Mouse (Mus musculus) myocyte (in vitro differentiated cells): ENCODE data around the gene Loxl1. TPM values are rescaled to one million over a fixed set of nuclear protein-coding genes. Genes with fewer than 3 reads are reported as not detected.
A peak's percentile ranks its signal among the peaks of the same experiment; 100 is the strongest.
"Not testable (repeated sequence)": the region's sequence is repeated elsewhere in the genome, so short reads cannot be mapped to it uniquely, and the experiment has no call there.

Experiments used
- H3K27me3 ChIP-seq: one replicate; pipeline ENCODE4 v1.6.1; 2011; ENCODE audit not compliant: control insufficient read depth, insufficient read depth, insufficient read length
- H3K36me3 ChIP-seq: one replicate; pipeline ENCODE4 v1.6.1; 2011; ENCODE audit not compliant: control insufficient read depth, insufficient read depth
- H3K4me2 ChIP-seq: one replicate; pipeline ENCODE4 v1.6.1; 2011; ENCODE audit warnings: low read depth, control low read depth
- H3K4me3 ChIP-seq: one replicate; pipeline ENCODE4 v1.5.1; 2011; ENCODE audit warnings: mild to moderate bottlenecking, control low read depth, moderate library complexity
- H3K79me2 ChIP-seq: one replicate; pipeline ENCODE4 v1.6.1; 2011; ENCODE audit not compliant: control insufficient read depth, insufficient read depth
- H3ac ChIP-seq: one replicate; pipeline ENCODE4 v1.6.1; 2011; ENCODE audit not compliant: control insufficient read depth, insufficient read length
- CEBPB ChIP-seq: IDR thresholded peaks from 2 replicates; pipeline ENCODE4 v1.6.1; 2011; ENCODE audit warnings: mild to moderate bottlenecking, moderate library complexity; ENCODE audit not compliant: poor library complexity, insufficient read depth, severe bottlenecking
- E2F4 ChIP-seq: IDR thresholded peaks from one replicate; pipeline ENCODE4 v1.6.1; 2011; ENCODE audit warnings: mild to moderate bottlenecking, control low read depth, moderate library complexity; ENCODE audit not compliant: insufficient read depth
- MAX ChIP-seq: IDR thresholded peaks from one replicate; pipeline ENCODE4 v1.6.1; 2011; ENCODE audit warnings: low read depth, mild to moderate bottlenecking, control low read depth
- MYOD1 ChIP-seq, 3 experiments: IDR thresholded peaks; one replicate each; pipeline ENCODE4 v1.6.1; 2011; ENCODE audit warnings: control low read depth in 2 of 3, low read depth in 2 of 3, mild to moderate bottlenecking in 2 of 3, moderate library complexity in 1 of 3; ENCODE audit not compliant: insufficient read length in 2 of 3, control insufficient read depth in 1 of 3
- MYOG ChIP-seq, 3 experiments: IDR thresholded peaks; one replicate each; pipeline ENCODE4 v1.6.1; 2011; ENCODE audit warnings: control low read depth in 2 of 3, low read depth in 2 of 3, mild to moderate bottlenecking in 2 of 3; ENCODE audit not compliant: insufficient read length in 2 of 3, control insufficient read depth in 1 of 3, insufficient read depth in 1 of 3
- POLR2A ChIP-seq: IDR thresholded peaks from one replicate; pipeline ENCODE4 v1.6.1; 2011; ENCODE audit warnings: low read depth, mild to moderate bottlenecking, control low read depth, moderate library complexity; ENCODE audit not compliant: insufficient read length
- POLR2AphosphoS2 ChIP-seq: IDR thresholded peaks from one replicate; pipeline ENCODE4 v1.6.1; 2011; ENCODE audit warnings: low read depth, control low read depth; ENCODE audit not compliant: insufficient read length
- REST ChIP-seq: IDR thresholded peaks from one replicate; pipeline ENCODE4 v1.6.1; 2011; ENCODE audit warnings: mild to moderate bottlenecking, control low read depth, moderate library complexity; ENCODE audit not compliant: insufficient read depth, insufficient read length
- SRF ChIP-seq: IDR thresholded peaks from one replicate; pipeline ENCODE4 v1.6.1; 2011; ENCODE audit warnings: low read depth; ENCODE audit not compliant: control insufficient read depth, insufficient read length
- TCF12 ChIP-seq: IDR thresholded peaks from one replicate; pipeline ENCODE4 v1.6.1; 2011; ENCODE audit warnings: mild to moderate bottlenecking, control low read depth; ENCODE audit not compliant: poor library complexity, insufficient read depth, severe bottlenecking
- TCF3 ChIP-seq: IDR thresholded peaks from one replicate; pipeline ENCODE4 v1.6.1; 2011; ENCODE audit warnings: low read depth, control low read depth; ENCODE audit not compliant: insufficient read length
- USF1 ChIP-seq: IDR thresholded peaks from one replicate; pipeline ENCODE4 v1.6.1; 2011; ENCODE audit warnings: low read depth, mild to moderate bottlenecking, control low read depth, moderate library complexity
- polyA plus RNA-seq: library from polyadenylated mRNA; unstranded; fragments of >200 nt; fragmentation: generic; extraction: Trizol; gene quantifications from one replicate; pipeline ENCODE4 v1.2.1, GENCODE M21; 2012; ENCODE audit warnings: missing spikeins

Loxl1 gene
- polyA plus RNA-seq, 1 experiment: 46.1 TPM

- no peaks in the 10 kb centered on the region for H3K27me3 ChIP-seq
These were observed 38.8 kb downstream of the Loxl1 start for GRCm38 (mm10) chr9:58274101-58274604.

GRCm38 (mm10) chr9:58272855-58273254 lies 40.1 kb downstream of the Loxl1 start:
- Histone ChIP-seq H3K4me2 (no peak overlapping the region), H3K79me2 (no peaks in the 10 kb centered on the region), H3K36me3 (no peaks in the 10 kb centered on the region), H3K4me3 (no peak overlapping the region), H3ac (no peak overlapping the region), H3K27me3 (no peaks in the 10 kb centered on the region)
- no peak for TF ChIP-seq E2F4
- no peak for TF ChIP-seq TCF12
- no peak for TF ChIP-seq MAX
- TF ChIP-seq POLR2A: no peak

More at GRCm38 (mm10) chr9:58274101-58274604, 38.8 kb downstream of the Loxl1 start:
- H3K4me2 ChIP-seq: peak overlapping the region; percentile 91
- H3K4me3 ChIP-seq: no peak overlapping the region
- no peaks in the 10 kb centered on the region for H3K36me3 ChIP-seq
- no peak overlapping the region for H3ac ChIP-seq
- TF ChIP-seq MYOD1 (IDR thresholded peaks at IDR 0.05; ENCODE audit: control insufficient read depth in 1 of 3, insufficient read length in 2 of 3, low read depth in 2 of 3) (no peak), MAX (no peak), TCF3 (no peak)
- no peaks in the 10 kb centered on the region for H3K79me2 ChIP-seq

- H3K27me3 ChIP-seq: no peaks in the 10 kb centered on the region
- no peak overlapping the region for H3ac ChIP-seq
- H3K4me3 ChIP-seq: no peak overlapping the region
- no peak overlapping the region for H3K4me2 ChIP-seq
- TF ChIP-seq TCF3 (no peak), POLR2AphosphoS2 (no peak), TCF12 (no peak), E2F4 (no peak), USF1 (no peak), SRF (no peak), POLR2A (no peak), REST (no peak), MAX (no peak), MYOG (IDR thresholded peaks at IDR 0.05; ENCODE audit: control insufficient read depth in 1 of 3, insufficient read depth in 1 of 3, insufficient read length in 2 of 3, low read depth in 2 of 3) (no peak), MYOD1 (IDR thresholded peaks at IDR 0.05; ENCODE audit: control insufficient read depth in 1 of 3, insufficient read length in 2 of 3, low read depth in 2 of 3) (no peak), CEBPB (no peak)
- H3K36me3 ChIP-seq: no peaks in the 10 kb centered on the region
- no peaks in the 10 kb centered on the region for H3K79me2 ChIP-seq
These were observed 40.9 kb downstream of the Loxl1 start for GRCm38 (mm10) chr9:58272068-58272541.

- H3K79me2 ChIP-seq, H3ac ChIP-seq, H3K4me3 ChIP-seq, H3K36me3 ChIP-seq, H3K27me3 ChIP-seq, H3K4me2 ChIP-seq: not testable (repeated sequence)
These were observed 41.4 kb downstream of the Loxl1 start for GRCm38 (mm10) chr9:58271551-58271950.

GRCm38 (mm10) chr9:58271109-58271508 lies 41.9 kb downstream of the Loxl1 start:
- TF ChIP-seq REST: no peak
- TF ChIP-seq POLR2A: no peak
- TF ChIP-seq MYOD1 (IDR thresholded peaks at IDR 0.05; ENCODE audit: control insufficient read depth in 1 of 3, insufficient read length in 2 of 3, low read depth in 2 of 3): no peak
- no peak for TF ChIP-seq MAX
- TF ChIP-seq MYOG (IDR thresholded peaks at IDR 0.05; ENCODE audit: control insufficient read depth in 1 of 3, insufficient read depth in 1 of 3, insufficient read length in 2 of 3, low read depth in 2 of 3): no peak
- TF ChIP-seq POLR2AphosphoS2: no peak
- TF ChIP-seq TCF3: no peak
- no peaks in the 10 kb centered on the region for H3K79me2 ChIP-seq
- no peak overlapping the region for H3K4me3 ChIP-seq
- H3K36me3 ChIP-seq: no peaks in the 10 kb centered on the region
- no peaks in the 10 kb centered on the region for H3K27me3 ChIP-seq
- no peak overlapping the region for H3ac ChIP-seq
- no peak overlapping the region for H3K4me2 ChIP-seq

GRCm38 (mm10) chr9:58270081-58270480 lies 42.9 kb downstream of the Loxl1 start:
- no peak for TF ChIP-seq TCF12
- no peak for TF ChIP-seq POLR2A
- TF ChIP-seq SRF: no peak
- TF ChIP-seq POLR2AphosphoS2: no peak
- no peak for TF ChIP-seq CEBPB
- TF ChIP-seq MAX: no peak
- no peak for TF ChIP-seq E2F4
- TF ChIP-seq MYOD1 (IDR thresholded peaks at IDR 0.05; ENCODE audit: control insufficient read depth in 1 of 3, insufficient read length in 2 of 3, low read depth in 2 of 3): no peak
- TF ChIP-seq TCF3: no peak
- TF ChIP-seq USF1: no peak
- no peak for TF ChIP-seq REST
- no peak for TF ChIP-seq MYOG (IDR thresholded peaks at IDR 0.05; ENCODE audit: control insufficient read depth in 1 of 3, insufficient read depth in 1 of 3, insufficient read length in 2 of 3, low read depth in 2 of 3)
- no peaks in the 10 kb centered on the region for H3K79me2 ChIP-seq
- H3K36me3 ChIP-seq: no peaks in the 10 kb centered on the region
- no peak overlapping the region for H3K4me2 ChIP-seq
- no peaks in the 10 kb centered on the region for H3K27me3 ChIP-seq
- no peak overlapping the region for H3K4me3 ChIP-seq
- no peak overlapping the region for H3ac ChIP-seq
